Mouse (Mus musculus): Measurements from ENCODE around the gene Foxd1.

Foxd1 gene

GRCm38 (mm10) chr13:98355559-98356111 is 1.6 kb downstream of the Foxd1 start:
- peak; percentile 14 for DNase-seq (ENCODE audit: low read depth, low spot score)

- DNase-seq (ENCODE audit: low read depth, low spot score), result peak; percentile 26
Measured at GRCm38 (mm10) chr13:98356176-98356972, 2.3 kb downstream of the Foxd1 start.

- DNase-seq (ENCODE audit: low read depth, low spot score), result peak; percentile 14
Measured at GRCm38 (mm10) chr13:98356973-98357425, 3.0 kb downstream of the Foxd1 start.

- peak; percentile 27 for DNase-seq (ENCODE audit: low read depth, low spot score)
Measured at GRCm38 (mm10) chr13:98357433-98358423, 3.7 kb downstream of the Foxd1 start.

GRCm38 (mm10) chr13:98358424-98359181 is 4.6 kb downstream of the Foxd1 start:
- no peak for DNase-seq (ENCODE audit: low read depth, low spot score)

- no peak for DNase-seq (ENCODE audit: low read depth, low spot score)
Measured at GRCm38 (mm10) chr13:98359337-98359736, 5.3 kb downstream of the Foxd1 start.

- DNase-seq (ENCODE audit: low read depth, low spot score), result no peak
Measured at GRCm38 (mm10) chr13:98360391-98360790, 6.3 kb downstream of the Foxd1 start.

GRCm38 (mm10) chr13:98361161-98361560 is 7.1 kb downstream of the Foxd1 start:
- DNase-seq (ENCODE audit: low read depth, low spot score), result no peak

- DNase-seq (ENCODE audit: low read depth, low spot score), result peak; percentile 12
Measured at GRCm38 (mm10) chr13:98363046-98363445, 9.0 kb downstream of the Foxd1 start.

- DNase-seq (ENCODE audit: low read depth, low spot score), result no peak
Measured at GRCm38 (mm10) chr13:98365081-98365480, 11.0 kb downstream of the Foxd1 start.

GRCm38 (mm10) chr13:98365766-98366421 is 11.9 kb downstream of the Foxd1 start:
- peak; percentile 64 for DNase-seq (ENCODE audit: low read depth, low spot score)

GRCm38 (mm10) chr13:98366469-98367275 is 12.6 kb downstream of the Foxd1 start:
- DNase-seq (ENCODE audit: low read depth, low spot score), result peak; percentile 9

GRCm38 (mm10) chr13:98367601-98368000 is 13.6 kb downstream of the Foxd1 start:
- DNase-seq (ENCODE audit: low read depth, low spot score), result no peak

- DNase-seq (ENCODE audit: low read depth, low spot score), result no peak
Measured at GRCm38 (mm10) chr13:98369046-98369445, 15.0 kb downstream of the Foxd1 start.

- no peak for DNase-seq (ENCODE audit: low read depth, low spot score)
Measured at GRCm38 (mm10) chr13:98374560-98374959, 20.5 kb downstream of the Foxd1 start.

GRCm38 (mm10) chr13:98374979-98375378 is 20.9 kb downstream of the Foxd1 start:
- DNase-seq (ENCODE audit: low read depth, low spot score), result no peak

- no peak for DNase-seq (ENCODE audit: low read depth, low spot score)
Measured at GRCm38 (mm10) chr13:98377746-98378145, 23.7 kb downstream of the Foxd1 start.

- no peak for DNase-seq (ENCODE audit: low read depth, low spot score)
Measured at GRCm38 (mm10) chr13:98382751-98383150, 28.7 kb downstream of the Foxd1 start.

- no peak for DNase-seq (ENCODE audit: low read depth, low spot score)
Measured at GRCm38 (mm10) chr13:98383911-98384498, 30.0 kb downstream of the Foxd1 start.
